Mouse (Mus musculus) megakaryocyte, embryonic 14.5 days (primary cell): ENCODE results near the gene Tmem110.

ENCODE experiments used
- FLI1 ChIP-seq: IDR thresholded peaks from 2 replicates; pipeline ENCODE4 v1.6.1; 2012; ENCODE audit warnings: low read length, inconsistent platforms, mixed read lengths
- GATA1 ChIP-seq: IDR thresholded peaks from 3 replicates; pipeline ENCODE4 v1.6.1; 2012; ENCODE audit warnings: mixed read lengths, low read length, inconsistent platforms, borderline replicate concordance

DNA sequence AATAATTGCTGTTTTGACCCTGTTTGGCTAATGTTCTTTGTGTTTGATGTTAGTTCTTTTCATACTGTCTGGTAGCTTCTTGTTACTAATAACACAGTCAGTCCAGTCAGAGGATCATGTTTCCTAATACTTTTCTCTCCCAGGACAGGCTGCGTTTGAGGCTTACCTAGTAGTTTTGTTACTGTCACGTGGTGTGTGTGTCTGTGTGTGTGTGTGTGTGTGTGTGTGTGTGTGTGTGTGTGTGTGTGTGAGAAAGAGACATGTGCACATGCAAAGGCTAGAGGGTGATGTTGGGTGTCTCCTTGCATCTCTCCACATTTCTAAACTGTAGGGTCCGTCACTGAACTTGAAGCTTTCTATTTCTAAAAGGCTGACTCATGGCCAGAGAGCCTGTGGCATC is 32.5 kb upstream of the Tmem110 start:
- TF ChIP-seq GATA1 (no peak), FLI1 (no peak)
